19 mouse cellular contexts compared by ENCODE assay signal in genomic region chr3:28004321-28004720, GRCm38 (mm10).
"Had no signal": no experiment of that assay in that cellular context is flagged by ENCODE, and none has a peak within 500 bp of the region (broad histone marks: within the 10 kb centered on the region; RNA-seq: fewer than 3 reads in every experiment).

No protein-coding gene starts in this region.

- H3K27me3 ChIP-seq: midbrain, embryonic 12.5 days; neural tube, embryonic 13.5 days; neural tube, embryonic 15.5 days; stomach, embryonic 15.5 days had no signal

- H3K9ac ChIP-seq: lung, embryonic 14.5 days; midbrain, embryonic 12.5 days; neural tube, embryonic 13.5 days; neural tube, embryonic 15.5 days; stomach, embryonic 15.5 days had no signal

- H3K27ac ChIP-seq: midbrain, embryonic 10.5 days; midbrain, embryonic 12.5 days; neural tube, embryonic 13.5 days; neural tube, embryonic 15.5 days; stomach, embryonic 15.5 days had no signal

- H3K4me1 ChIP-seq: midbrain, embryonic 10.5 days; midbrain, embryonic 12.5 days; neural tube, embryonic 13.5 days; neural tube, embryonic 15.5 days; stomach, embryonic 15.5 days had no signal

- H3K4me3 ChIP-seq: midbrain, embryonic 10.5 days; midbrain, embryonic 12.5 days; myocyte; neural tube, embryonic 13.5 days; neural tube, embryonic 15.5 days; stomach, embryonic 15.5 days had no signal

- H3K36me3 ChIP-seq: midbrain, embryonic 10.5 days; midbrain, embryonic 12.5 days; neural tube, embryonic 13.5 days; neural tube, embryonic 15.5 days; stomach, embryonic 15.5 days had no signal

- H3K9me3 ChIP-seq: midbrain, embryonic 10.5 days; midbrain, embryonic 12.5 days; neural tube, embryonic 13.5 days; neural tube, embryonic 15.5 days; stomach, embryonic 15.5 days had no signal

- ATAC-seq: midbrain, embryonic 16.5 days had no signal

- H3K4me2 ChIP-seq: lung, embryonic 14.5 days; midbrain, embryonic 12.5 days; neural tube, embryonic 13.5 days; neural tube, embryonic 15.5 days; stomach, embryonic 15.5 days had no signal

- DNase-seq: lung, adult 18-20 months; lung, embryonic 14.5 days; lung, postnatal 10 days; lung, postnatal 4 days; midbrain, embryonic 14.5 days; retina, postnatal 1 day; right cerebral cortex, adult 18-20 months; right cerebral cortex, postnatal 25 days; right cerebral cortex, postnatal 4 days; thymus, adult 18-20 months; thymus, postnatal 14 days; thymus, postnatal 36 days had no signal
